Mouse (Mus musculus) intestine, embryonic 14.5 days (tissue): ENCODE measurements at regions not wholly inside any gene's neighbourhood (a gene's known extent, or its start where the extent isn't known, plus 50 kb on each side); places are given as distances from the start of the nearest gene placed in this dataset.

Source experiments
- ATAC-seq: fragments of 200-750 bp; cut with Nextera tagmentation; replicated peaks from 2 replicates; pipeline ENCODE4 v1.8.0; 2017; ENCODE audit warnings: low read depth, moderate number of reproducible peaks, moderate TSS enrichment, moderate library complexity; ENCODE audit not compliant: low FRiP score, low TSS enrichment
- DNase-seq: peaks from one replicate; pipeline ENCODE4 v3.0.0-alpha.2; 2018; ENCODE audit warnings: low spot score
- H3K27ac ChIP-seq: fragments of 300-500 bp; sonication (generic); 2 replicates; pipeline ENCODE4 v1.5.1; 2014; ENCODE audit warnings: low read depth, mild to moderate bottlenecking, control low read depth
- H3K27me3 ChIP-seq: fragments of 300-500 bp; sonication (generic); replicated peaks from 2 replicates; pipeline ENCODE4 v1.6.1; 2014; ENCODE audit warnings: low read length, control low read depth; ENCODE audit not compliant: control insufficient read depth, insufficient read depth
- H3K36me3 ChIP-seq: fragments of 300-500 bp; sonication (generic); 2 replicates; pipeline ENCODE4 v1.6.1; 2014; ENCODE audit warnings: low read length, control low read depth; ENCODE audit not compliant: control insufficient read depth, insufficient read depth
- H3K4me1 ChIP-seq: fragments of 300-500 bp; sonication (generic); replicated peaks from 2 replicates; pipeline ENCODE4 v1.6.1; 2014; ENCODE audit warnings: low read length, control low read depth, mixed read lengths; ENCODE audit not compliant: control insufficient read depth, insufficient read depth
- H3K4me2 ChIP-seq: fragments of 300-500 bp; sonication (generic); 2 replicates; pipeline ENCODE4 v1.6.1; 2014; ENCODE audit warnings: low read length
- H3K4me3 ChIP-seq: fragments of 300-500 bp; sonication (generic); 2 replicates; pipeline ENCODE4 v1.5.1; 2014; ENCODE audit warnings: low read depth, low read length, control low read depth, mixed read lengths
- H3K9ac ChIP-seq: fragments of 300-500 bp; sonication (generic); 2 replicates; pipeline ENCODE4 v1.6.1; 2014; ENCODE audit warnings: mild to moderate bottlenecking, low read length
- H3K9me3 ChIP-seq: fragments of 300-500 bp; sonication (generic); 2 replicates; pipeline ENCODE4 v1.6.1; 2016; ENCODE audit warnings: low read length, control low read depth; ENCODE audit not compliant: control insufficient read depth
- WGBS: fragments of 180-500 bp; shearing (Covaris S2); extraction: QIAGEN DNeasy Blood & Tissue Kit; methylation state at CpG from one replicate; pipeline ENCODE4 v1.1.7; 2014; 5-methylcytosine and 5-hydroxymethylcytosine counted together

- 91% methylated on average over 4 of the region's 4 CpGs for WGBS
- Histone ChIP-seq H3K27me3 (no peaks in the 10 kb centered on the region), H3K27ac (no peak overlapping the region), H3K4me3 (no peak overlapping the region), H3K36me3 (no peaks in the 10 kb centered on the region), H3K9ac (no peak overlapping the region), H3K9me3 (no peaks in the 10 kb centered on the region), H3K4me1 (no peaks in the 10 kb centered on the region), H3K4me2 (no peak overlapping the region)
- ATAC-seq (no peak), DNase-seq (no peak)
Observed at GRCm38 (mm10) chr6:58752496-58752895, 78.8 kb upstream of the Herc3 start.

DNA sequence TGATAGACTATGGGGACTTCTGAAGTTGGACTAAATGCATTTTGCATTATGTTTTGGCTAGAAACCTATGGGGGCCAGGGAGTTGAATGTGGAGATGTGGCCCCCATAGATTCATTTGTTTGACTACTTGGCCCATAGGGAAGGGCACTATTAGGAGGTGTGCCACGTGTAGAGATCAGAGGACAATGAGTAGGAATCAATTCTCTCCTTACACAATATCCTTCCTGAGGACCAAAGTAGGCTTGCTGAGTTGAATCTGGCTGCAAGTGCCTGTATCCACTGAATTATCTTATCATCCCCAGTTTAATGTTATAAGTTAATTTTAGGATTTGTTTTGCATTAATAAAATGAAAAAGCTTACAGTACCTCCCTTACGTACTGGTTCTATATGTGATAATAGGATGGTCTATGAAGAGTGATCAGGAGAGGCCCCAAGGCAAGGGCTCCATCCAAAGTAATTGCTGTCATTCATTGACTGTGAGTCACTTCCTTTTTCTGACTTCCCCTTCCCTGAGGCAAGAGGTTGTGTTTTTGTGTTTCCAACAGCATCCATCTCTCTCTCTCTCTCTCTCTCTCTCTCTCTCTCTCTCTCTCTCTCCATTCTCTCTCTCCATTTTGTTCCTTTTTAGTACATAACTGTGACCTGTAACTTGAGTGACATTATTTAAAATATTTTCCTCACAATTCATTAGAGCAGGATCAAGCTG is 74.8 kb upstream of the Herc3 start:
- WGBS = 67% methylated on average over 2 of the region's 2 CpGs
- Histone ChIP-seq H3K4me2 (no peak overlapping the region), H3K27ac (no peak overlapping the region), H3K9ac (no peak overlapping the region), H3K4me1 (no peaks in the 10 kb centered on the region), H3K27me3 (no peaks in the 10 kb centered on the region), H3K4me3 (no peak overlapping the region), H3K36me3 (no peaks in the 10 kb centered on the region), H3K9me3 (no peaks in the 10 kb centered on the region)
- ATAC-seq = no peak
- DNase-seq = no peak

- ATAC-seq (no peak), DNase-seq (no peak)
- no peaks in the 10 kb centered on the region for H3K4me1 ChIP-seq
- H3K9ac ChIP-seq = no peak overlapping the region
- no peak overlapping the region for H3K27ac ChIP-seq
- 92% methylated on average over 4 of the region's 4 CpGs for WGBS
- H3K27me3 ChIP-seq = no peaks in the 10 kb centered on the region
- H3K9me3 ChIP-seq = no peaks in the 10 kb centered on the region
- no peaks in the 10 kb centered on the region for H3K36me3 ChIP-seq
- no peak overlapping the region for H3K4me2 ChIP-seq
- H3K4me3 ChIP-seq = no peak overlapping the region
Observed at GRCm38 (mm10) chr6:58757339-58757738, 73.9 kb upstream of the Herc3 start.

DNA sequence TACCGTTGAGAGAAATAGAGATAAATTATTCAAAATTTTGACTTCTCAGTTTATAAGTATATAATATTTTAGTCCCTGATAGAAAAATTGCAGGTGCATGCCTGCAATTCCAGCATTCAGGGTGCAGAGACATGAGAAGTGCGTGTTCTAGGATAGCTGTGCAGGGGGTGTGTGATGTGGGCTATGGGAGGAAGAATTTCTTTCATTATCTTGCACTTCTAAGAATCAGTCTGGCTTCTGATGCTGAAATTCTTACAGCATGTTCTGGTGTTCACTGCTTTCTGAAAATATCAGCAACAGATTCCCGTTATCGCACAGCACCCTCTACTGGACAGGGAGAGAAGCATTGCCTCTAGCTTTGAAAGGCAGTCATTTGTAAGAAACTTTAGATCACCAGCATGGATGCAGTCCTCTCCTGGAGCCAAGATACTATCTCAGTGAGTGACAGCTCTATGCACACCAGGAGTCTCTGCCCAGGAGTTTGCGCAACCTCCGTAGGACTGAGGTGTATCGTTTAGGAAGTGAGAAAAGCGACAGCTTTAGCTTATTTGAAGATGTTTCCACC is 60.5 kb upstream of the Herc3 start:
- no peak overlapping the region for H3K4me2 ChIP-seq
- H3K36me3 ChIP-seq = no peaks in the 10 kb centered on the region
- DNase-seq (peak; percentile 82), ATAC-seq (no peak)
- no peaks in the 10 kb centered on the region for H3K27me3 ChIP-seq
- WGBS = 27% methylated on average over 8 of the region's 8 CpGs
- H3K4me3 ChIP-seq = no peak overlapping the region
- H3K9me3 ChIP-seq = no peaks in the 10 kb centered on the region
- no peaks in the 10 kb centered on the region for H3K4me1 ChIP-seq
- no peak overlapping the region for H3K27ac ChIP-seq
- H3K9ac ChIP-seq = no peak overlapping the region

- Histone ChIP-seq H3K27me3 (no peaks in the 10 kb centered on the region), H3K27ac (no peak overlapping the region), H3K4me3 (no peak overlapping the region), H3K9ac (no peak overlapping the region), H3K4me2 (no peak overlapping the region), H3K9me3 (no peaks in the 10 kb centered on the region), H3K36me3 (no peaks in the 10 kb centered on the region), H3K4me1 (no peaks in the 10 kb centered on the region)
- WGBS = 0% methylated on average over 1 of the region's 1 CpGs
- DNase-seq = no peak
- ATAC-seq = no peak
Observed at GRCm38 (mm10) chr6:58772014-58772413, 59.3 kb upstream of the Herc3 start.
